8 mouse cellular contexts compared by ENCODE assay signal in genomic region chr19:7267091-7267741, GRCm38 (mm10). TPM values are rescaled to one million over a fixed set of nuclear protein-coding genes. Genes with fewer than 3 reads are reported as not detected.
DNase-seq lines count a peak whose midpoint lies in the region; ATAC-seq and TF ChIP-seq lines count a peak whose summit lies in the region.

Gene Rcor2, plus strand, starts transcription at chr19:7267325.

- DNase-seq in adrenal gland, adult 8-10 months: peak; percentile 73
- DNase-seq in heart, postnatal 10 days: peak; percentile 88 to 93
- DNase-seq in kidney, postnatal 36 days: peak; percentile 71 to 78
- peak; percentile 56 for DNase-seq in ovary, postnatal 14 days (ENCODE audit: low spot score)

- H3K27me3 ChIP-seq in E14TG2a.4 (ENCODE audit: insufficient read depth, low read length): no peaks in the 10 kb centered on the region
- no peaks in the 10 kb centered on the region for H3K27me3 ChIP-seq in forebrain, embryonic 12.5 days
- H3K27me3 ChIP-seq in lung, embryonic 15.5 days: no peaks in the 10 kb centered on the region

- WGBS in forebrain, embryonic 12.5 days: 2% methylated on average over 28 of the region's 28 CpGs
- 4% methylated on average over 28 of the region's 28 CpGs for WGBS in lung, embryonic 15.5 days

- H3K4me2 ChIP-seq in forebrain, embryonic 12.5 days: peak within 1 kb of the TSS; percentile 97
- peak within 1 kb of the TSS; percentile 94 for H3K4me2 ChIP-seq in lung, embryonic 15.5 days

- peak within 1 kb of the TSS; percentile 98 for H3K4me3 ChIP-seq in E14TG2a.4 (replicated peaks; ENCODE audit: low read length)
- H3K4me3 ChIP-seq in forebrain, embryonic 12.5 days (replicated peaks): peak within 1 kb of the TSS; percentile 90
- peak within 1 kb of the TSS; percentile 75 for H3K4me3 ChIP-seq in lung, embryonic 15.5 days

- intact Hi-C loops in heart, postnatal 10 days (cut with DNase I): loop anchor here (2.0 kb wide), 1 partner anchor 152 kb away; no protein-coding TSS in a partner anchor

- H3K4me1 ChIP-seq in E14TG2a.4 (replicated peaks; ENCODE audit: low read depth, low read length): peaks cover 85% of the 10 kb centered on the region
- peaks cover 70% of the 10 kb centered on the region for H3K4me1 ChIP-seq in forebrain, embryonic 12.5 days
- H3K4me1 ChIP-seq in lung, embryonic 15.5 days: peaks cover 56% of the 10 kb centered on the region

- ATAC-seq in forebrain, embryonic 12.5 days (ENCODE audit: low FRiP score): peak; percentile 75
- ATAC-seq in lung, embryonic 15.5 days (ENCODE audit: borderline replicate concordance, extremely low read depth, low FRiP score, low TSS enrichment): peak; percentile 36
- ATAC-seq in erythroid progenitor cell, adult 5-6 weeks (replicated peaks; ENCODE audit: low FRiP score, poor library complexity, severe bottlenecking): no peak

- 0 out of 2 replicates have a peak, but pooled peaks cover 4% of the 10 kb centered on the region for H3K9me3 ChIP-seq in E14TG2a.4 (ENCODE audit: low read length)
- no peaks in the 10 kb centered on the region for H3K9me3 ChIP-seq in forebrain, embryonic 12.5 days
- no peaks in the 10 kb centered on the region for H3K9me3 ChIP-seq in lung, embryonic 15.5 days

- H3K9ac ChIP-seq in forebrain, embryonic 12.5 days: peak within 1 kb of the TSS; percentile 98
- peak within 1 kb of the TSS; percentile 76 for H3K9ac ChIP-seq in lung, embryonic 15.5 days

- no peak for TF ChIP-seq CTCF in E14TG2a.4 (conservative IDR thresholded peaks at IDR 0.05; ENCODE audit: low read length)

- peaks cover 32% of the 10 kb centered on the region for H3K36me3 ChIP-seq in E14TG2a.4 (ENCODE audit: insufficient read depth, low read length)
- H3K36me3 ChIP-seq in forebrain, embryonic 12.5 days (replicated peaks): peaks cover 24% of the 10 kb centered on the region
- H3K36me3 ChIP-seq in lung, embryonic 15.5 days: 0 out of 2 replicates have a peak, but pooled peaks cover 3% of the 10 kb centered on the region

- peak within 1 kb of the TSS; percentile 100 for H3K27ac ChIP-seq in forebrain, embryonic 12.5 days
- peak within 1 kb of the TSS; percentile 91 for H3K27ac ChIP-seq in lung, embryonic 15.5 days

RNA-seq across cellular contexts. Expression of gene Rcor2, which starts in this region (rescaled TPM):
- 1 to 10 TPM; 3.8 to 7.5 (median 5.3) TPM for total RNA-seq in adrenal gland, adult 8-10 months (2022)
- 88.6 and 89.4 TPM in 2 replicates for polyA plus RNA-seq in forebrain, embryonic 12.5 days (2016; fragmentation: Nextera tagmentation; extraction: Ambion mirVana)
- total RNA-seq in heart, postnatal 10 days (2021): 10 to 100 TPM; 12.9 to 26.0 TPM
- 9.7 and 12.4 TPM in 2 replicates for polyA plus RNA-seq in lung, embryonic 15.5 days (2015; fragmentation: Nextera tagmentation; extraction: Ambion mirVana)
- 2.2 TPM in 1 of 2 replicates, not detected in the other for total RNA-seq in erythroid progenitor cell, adult 5-6 weeks (2015; ENCODE audit: low replicate concordance)
- total RNA-seq in erythroid progenitor cell, adult 5-6 weeks (2017; ENCODE audit: low replicate concordance): 0.53 TPM in 1 of 2 replicates, not detected in the other
